Mouse (Mus musculus) adrenal gland, adult 2 months (tissue): ENCODE data around the gene Zfp839. TPM values are rescaled to one million over a fixed set of nuclear protein-coding genes. Genes with fewer than 3 reads are reported as not detected.

Experiments
- DNase-seq: peaks from one replicate; pipeline ENCODE4 v3.0.0; 2021
- long read RNA-seq: library from polyadenylated mRNA; stranded (forward); transcript quantifications from one replicate; pipeline ENCODE4 v2.0.0, GENCODE M21; 2021
- polyA plus RNA-seq: library from polyadenylated mRNA; depleted of rRNA; stranded (reverse); fragments of >200 nt; gene quantifications from 2 replicates; pipeline ENCODE4 v1.2.3, GENCODE M21; 2012; rRNA removed
- total RNA-seq, 2 experiments: library from RNA; stranded (reverse); gene quantifications; 2 replicates each; pipeline ENCODE4 v1.2.3; 2021

Gene Zfp839
- total RNA-seq (10 to 100 TPM; 11.1 to 14.1 TPM), polyA plus RNA-seq (6.9 and 8.5 TPM in 2 replicates)
- long read RNA-seq, partial matches to known transcripts: 0 of 14 reads
- long read RNA-seq, other reads (novel, unspliced or antisense): 10 of 14 reads

- peak; percentile 92 for DNase-seq
Observed at GRCm38 (mm10) chr12:110850010-110850928, at the start of gene Zfp839. Zfp839 (plus strand) TSS chr12:110850253.

- DNase-seq: no peak
Observed at GRCm38 (mm10) chr12:110801876-110802464, 48.1 kb upstream of the Zfp839 start.

GRCm38 (mm10) chr12:110802674-110803297 is 47.3 kb upstream of the Zfp839 start:
- DNase-seq: no peak

- DNase-seq: peak; percentile 68
Observed at GRCm38 (mm10) chr12:110804261-110804660, 45.8 kb upstream of the Zfp839 start.

- peak; percentile 56 for DNase-seq
Observed at GRCm38 (mm10) chr12:110806301-110806970, 43.6 kb upstream of the Zfp839 start.

GRCm38 (mm10) chr12:110808430-110808829 is 41.6 kb upstream of the Zfp839 start:
- DNase-seq: no peak

- DNase-seq: no peak
Observed at GRCm38 (mm10) chr12:110808848-110809247, 41.2 kb upstream of the Zfp839 start.

- no peak for DNase-seq
Observed at GRCm38 (mm10) chr12:110813132-110813531, 36.9 kb upstream of the Zfp839 start.

- DNase-seq: no peak
Observed at GRCm38 (mm10) chr12:110813624-110814023, 36.4 kb upstream of the Zfp839 start.

GRCm38 (mm10) chr12:110814924-110815323 is 35.1 kb upstream of the Zfp839 start:
- no peak for DNase-seq

GRCm38 (mm10) chr12:110816833-110817232 is 33.2 kb upstream of the Zfp839 start:
- DNase-seq: no peak

GRCm38 (mm10) chr12:110819367-110819766 is 30.7 kb upstream of the Zfp839 start:
- DNase-seq: no peak

GRCm38 (mm10) chr12:110821787-110822186 is 28.3 kb upstream of the Zfp839 start:
- no peak for DNase-seq

GRCm38 (mm10) chr12:110822366-110822765 is 27.7 kb upstream of the Zfp839 start:
- no peak for DNase-seq

- DNase-seq: peak; percentile 40
Observed at GRCm38 (mm10) chr12:110828908-110829307, 21.1 kb upstream of the Zfp839 start.

- no peak for DNase-seq
Observed at GRCm38 (mm10) chr12:110830293-110831024, 19.6 kb upstream of the Zfp839 start.

GRCm38 (mm10) chr12:110835182-110835581 is 14.9 kb upstream of the Zfp839 start:
- DNase-seq: no peak

- no peak for DNase-seq
Observed at GRCm38 (mm10) chr12:110836729-110837128, 13.3 kb upstream of the Zfp839 start.

- DNase-seq: no peak
Observed at GRCm38 (mm10) chr12:110837192-110837841, 12.7 kb upstream of the Zfp839 start.

- DNase-seq: no peak
Observed at GRCm38 (mm10) chr12:110837850-110838249, 12.2 kb upstream of the Zfp839 start.
